Mouse (Mus musculus) limb, embryonic 11.5 days (tissue): Measurements from ENCODE around the gene Gm20816. TPM values are rescaled to one million over a fixed set of nuclear protein-coding genes. Genes with fewer than 3 reads are reported as not detected.
"Not testable (repeated sequence)": the region's sequence is repeated elsewhere in the genome, so short reads cannot be mapped to it uniquely, and the experiment has no call there.

Experiments used
- ATAC-seq: fragments of 200-750 bp; cut with Nextera tagmentation; 2 replicates; pipeline ENCODE4 v1.8.0; 2017; ENCODE audit warnings: low read depth; ENCODE audit not compliant: insufficient number of reproducible peaks, low FRiP score, low TSS enrichment
- DNase-seq: peaks from one replicate; pipeline ENCODE4 v3.0.0-alpha.2; 2015; ENCODE audit warnings: low spot score
- H3K27ac ChIP-seq: fragments of 300-500 bp; sonication (generic); replicated peaks from 2 replicates; pipeline ENCODE4 v1.5.1; 2014; ENCODE audit warnings: low read depth, mild to moderate bottlenecking, low read length
- H3K27me3 ChIP-seq: fragments of 300-500 bp; sonication (generic); 2 replicates; pipeline ENCODE4 v1.6.1; 2014; ENCODE audit warnings: mild to moderate bottlenecking, low read length, mixed read lengths; ENCODE audit not compliant: control insufficient read depth, insufficient read depth
- H3K36me3 ChIP-seq: fragments of 300-500 bp; sonication (generic); 2 replicates; pipeline ENCODE4 v1.6.1; 2014; ENCODE audit warnings: mild to moderate bottlenecking, low read length, moderate library complexity, mixed read lengths; ENCODE audit not compliant: control insufficient read depth, insufficient read depth
- H3K4me1 ChIP-seq: fragments of 300-500 bp; sonication (generic); 2 replicates; pipeline ENCODE4 v1.6.1; 2014; ENCODE audit warnings: low read length, mixed read lengths; ENCODE audit not compliant: control insufficient read depth, insufficient read depth
- H3K4me2 ChIP-seq: fragments of 300-500 bp; sonication (generic); 2 replicates; pipeline ENCODE4 v1.6.1; 2014; ENCODE audit warnings: low read depth, mild to moderate bottlenecking, moderate library complexity; ENCODE audit not compliant: severe bottlenecking
- H3K4me3 ChIP-seq: fragments of 300-500 bp; sonication (generic); 2 replicates; pipeline ENCODE4 v1.5.1; 2014; ENCODE audit warnings: low read depth, low read length
- H3K9ac ChIP-seq: fragments of 300-500 bp; sonication (generic); 2 replicates; pipeline ENCODE4 v1.6.1; 2014; ENCODE audit warnings: mild to moderate bottlenecking, low read length
- H3K9me3 ChIP-seq: fragments of 300-500 bp; sonication (generic); 2 replicates; pipeline ENCODE4 v1.6.1; 2016; ENCODE audit warnings: low read length; ENCODE audit not compliant: control insufficient read depth
- WGBS: fragments of 180-500 bp; shearing (Covaris S2); extraction: QIAGEN DNeasy Blood & Tissue Kit; methylation state at CpG from one replicate; pipeline ENCODE4 v1.1.7; 2014; 5-methylcytosine and 5-hydroxymethylcytosine counted together
- polyA plus RNA-seq: library from polyadenylated mRNA; unstranded; fragments of >200 nt; fragmentation: Nextera tagmentation; extraction: Ambion mirVana; gene quantifications from 2 replicates; pipeline ENCODE4 v1.2.1, GENCODE M21; 2014

The Gm20816 gene
- not detected in 2 replicates for polyA plus RNA-seq

DNA sequence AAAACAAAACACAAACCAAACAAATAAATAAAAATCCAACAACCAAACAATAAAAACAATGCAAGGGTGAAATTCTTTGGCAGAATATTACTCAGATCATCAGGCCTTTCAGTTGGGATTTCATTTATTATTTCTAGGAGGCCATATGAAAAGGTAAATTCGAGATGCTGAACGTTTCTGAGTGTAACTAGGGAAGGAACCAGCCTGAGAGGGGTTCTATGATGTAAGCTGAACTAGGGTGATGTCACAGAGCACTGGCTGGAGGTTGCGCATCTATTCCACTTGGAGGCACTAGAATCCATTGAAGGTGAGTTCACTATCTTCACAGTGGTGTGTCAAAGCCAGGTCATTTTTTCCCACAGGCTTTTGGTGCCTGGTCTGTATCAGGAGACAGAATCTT lies at the start of gene Gm20816:
Gm20816 (plus strand) TSS at position 301 of the 400 bp plus-strand sequence.
- ATAC-seq: not testable (repeated sequence)

More for the DNA sequence above, at the start of gene Gm20816:
- whole genome bisulfite sequencing: no CpG with 5 or more reads among the region's 3 CpGs
- not testable (repeated sequence) for H3K27me3 ChIP-seq, DNase-seq, H3K36me3 ChIP-seq, H3K9me3 ChIP-seq, H3K4me3 ChIP-seq, H3K4me2 ChIP-seq, H3K4me1 ChIP-seq, H3K9ac ChIP-seq, H3K27ac ChIP-seq

Other genes with a start within 250 kb of the Gm20816 start
- gene Gm20937, start 243.1 kb upstream of the Gm20816 start, polyA plus RNA-seq: not detected in 2 replicates